Mouse (Mus musculus) 3T3-L1 (cell line): Measurements from ENCODE around the gene Zfp36.

Source experiments
- DNase-seq: peaks from one replicate; pipeline ENCODE4 v3.0.0-alpha.2; 2015; ENCODE audit warnings: low read depth, low spot score

Zfp36 gene

GRCm38 (mm10) chr7:28384162-28384561 lies 4.1 kb upstream of the Zfp36 start:
- DNase-seq, result no peak

- DNase-seq, result peak; percentile 68
These were observed 3.6 kb upstream of the Zfp36 start for GRCm38 (mm10) chr7:28383606-28384005.

- peak; percentile 82 for DNase-seq
These were observed 2.9 kb upstream of the Zfp36 start for GRCm38 (mm10) chr7:28382981-28383396.

- no peak for DNase-seq
These were observed 2.4 kb upstream of the Zfp36 start for GRCm38 (mm10) chr7:28382347-28382951.

- DNase-seq, result peak; percentile 83
These were observed 1.9 kb upstream of the Zfp36 start for GRCm38 (mm10) chr7:28381938-28382337.

GRCm38 (mm10) chr7:28381017-28381790 lies 1.2 kb upstream of the Zfp36 start:
- peak; percentile 94 for DNase-seq

- peak; percentile 86 for DNase-seq
These were observed 1.0 kb downstream of the Zfp36 start for GRCm38 (mm10) chr7:28378769-28379651.

GRCm38 (mm10) chr7:28378066-28378690 lies 1.9 kb downstream of the Zfp36 start:
- DNase-seq, result peak; percentile 60

- DNase-seq, result no peak
These were observed 2.6 kb downstream of the Zfp36 start for GRCm38 (mm10) chr7:28377190-28378065.

GRCm38 (mm10) chr7:28376011-28376771 lies 3.9 kb downstream of the Zfp36 start:
- peak; percentile 74 for DNase-seq

GRCm38 (mm10) chr7:28375176-28375921 lies 4.7 kb downstream of the Zfp36 start:
- peak; percentile 90 for DNase-seq

- no peak for DNase-seq
These were observed 5.4 kb downstream of the Zfp36 start for GRCm38 (mm10) chr7:28374647-28375046.

GRCm38 (mm10) chr7:28373891-28374495 lies 6.1 kb downstream of the Zfp36 start:
- no peak for DNase-seq

GRCm38 (mm10) chr7:28373131-28373581 lies 6.9 kb downstream of the Zfp36 start:
- peak; percentile 96 for DNase-seq

- peak; percentile 98 for DNase-seq
These were observed 7.6 kb downstream of the Zfp36 start, which contains the start of gene Plekhg2 for GRCm38 (mm10) chr7:28372251-28373108. Gene Plekhg2 (minus strand): TSS chr7:28372599.

GRCm38 (mm10) chr7:28371514-28371989 lies 8.5 kb downstream of the Zfp36 start:
- DNase-seq, result peak; percentile 50

- no peak for DNase-seq
These were observed 9.0 kb downstream of the Zfp36 start for GRCm38 (mm10) chr7:28370977-28371513.
